Mouse (Mus musculus) midbrain, embryonic 16.5 days (tissue): ENCODE measurements around the gene 2610507B11Rik. TPM values are rescaled to one million over a fixed set of nuclear protein-coding genes. Genes with fewer than 3 reads are reported as not detected.
A peak's percentile ranks its signal among the peaks of the same experiment; 100 is the strongest.
"Not testable (repeated sequence)": the region's sequence is repeated elsewhere in the genome, so short reads cannot be mapped to it uniquely, and the experiment has no call there.

Source experiments
- ATAC-seq: fragments of 200-750 bp; cut with Nextera tagmentation; 2 replicates; pipeline ENCODE4 v1.8.0; 2017; ENCODE audit warnings: moderate TSS enrichment
- H3K27ac ChIP-seq: fragments of 300-500 bp; sonication (generic); 2 replicates; pipeline ENCODE4 v1.5.1; 2014; ENCODE audit warnings: mild to moderate bottlenecking, low read length, mixed read lengths
- H3K27me3 ChIP-seq: fragments of 300-500 bp; sonication (generic); 2 replicates; pipeline ENCODE4 v1.6.1; 2014; ENCODE audit warnings: low read depth, low read length, mixed read lengths; ENCODE audit not compliant: control insufficient read depth, insufficient read depth
- H3K36me3 ChIP-seq: fragments of 300-500 bp; sonication (generic); 2 replicates; pipeline ENCODE4 v1.6.1; 2014; ENCODE audit warnings: mild to moderate bottlenecking, low read length, moderate library complexity, mixed read lengths; ENCODE audit not compliant: control insufficient read depth, insufficient read depth
- H3K4me1 ChIP-seq: fragments of 300-500 bp; sonication (generic); 2 replicates; pipeline ENCODE4 v1.6.1; 2014; ENCODE audit warnings: mild to moderate bottlenecking, low read length, mixed read lengths; ENCODE audit not compliant: control insufficient read depth, insufficient read depth
- H3K4me2 ChIP-seq: fragments of 300-500 bp; sonication (generic); 2 replicates; pipeline ENCODE4 v1.6.1; 2014; ENCODE audit warnings: mild to moderate bottlenecking, low read length, mixed read lengths
- H3K4me3 ChIP-seq: fragments of 300-500 bp; sonication (generic); 2 replicates; pipeline ENCODE4 v1.5.1; 2014; ENCODE audit warnings: low read depth, mild to moderate bottlenecking, low read length, moderate library complexity, mixed read lengths
- H3K9ac ChIP-seq: fragments of 300-500 bp; sonication (generic); 2 replicates; pipeline ENCODE4 v1.6.1; 2014; ENCODE audit warnings: low read depth, low read length, mixed read lengths
- H3K9me3 ChIP-seq: fragments of 300-500 bp; sonication (generic); replicated peaks from 2 replicates; pipeline ENCODE4 v1.6.1; 2014; ENCODE audit warnings: mild to moderate bottlenecking, low read length, mixed read lengths; ENCODE audit not compliant: control insufficient read depth, poor library complexity, severe bottlenecking
- WGBS: fragments of 180-500 bp; shearing (Covaris S2); extraction: QIAGEN DNeasy Blood & Tissue Kit; methylation state at CpG from one replicate; pipeline ENCODE4 v1.1.7; 2014; 5-methylcytosine and 5-hydroxymethylcytosine counted together
- polyA plus RNA-seq: library from polyadenylated mRNA; unstranded; fragments of >200 nt; fragmentation: Nextera tagmentation; extraction: Ambion mirVana; gene quantifications from 2 replicates; pipeline ENCODE4 v1.2.1, GENCODE M21; 2015

Gene 2610507B11Rik
- polyA plus RNA-seq, 1 experiment from 2014 or later, result 50.1 TPM

DNA sequence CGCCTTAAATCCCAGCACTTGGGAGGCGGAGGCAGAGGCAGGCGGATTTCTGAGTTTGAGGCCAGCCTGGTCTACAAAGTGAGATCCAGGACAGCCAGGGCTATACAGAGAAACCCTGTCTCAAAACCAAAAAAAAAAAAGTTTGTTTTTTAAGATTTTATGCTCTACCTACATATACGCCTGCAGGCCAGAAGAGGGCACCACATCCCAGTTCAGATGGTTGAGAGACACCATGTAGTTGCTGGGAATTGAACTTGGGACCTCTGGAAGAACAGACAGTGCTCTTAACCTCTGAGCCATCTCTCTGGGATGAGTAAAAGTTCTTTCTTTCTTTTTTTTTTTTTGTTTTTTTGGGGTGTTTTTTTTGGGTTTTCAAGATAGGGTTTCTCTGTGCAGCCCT, 14.6 kb downstream of the 2610507B11Rik start:
- not testable (repeated sequence) for ATAC-seq, H3K9ac ChIP-seq, H3K27me3 ChIP-seq, H3K4me1 ChIP-seq, H3K9me3 ChIP-seq, H3K4me3 ChIP-seq, H3K27ac ChIP-seq, H3K4me2 ChIP-seq
- WGBS, result 95% methylated on average over 4 of the region's 4 CpGs
- peaks cover 62% of the 10 kb centered on the region for H3K36me3 ChIP-seq

DNA sequence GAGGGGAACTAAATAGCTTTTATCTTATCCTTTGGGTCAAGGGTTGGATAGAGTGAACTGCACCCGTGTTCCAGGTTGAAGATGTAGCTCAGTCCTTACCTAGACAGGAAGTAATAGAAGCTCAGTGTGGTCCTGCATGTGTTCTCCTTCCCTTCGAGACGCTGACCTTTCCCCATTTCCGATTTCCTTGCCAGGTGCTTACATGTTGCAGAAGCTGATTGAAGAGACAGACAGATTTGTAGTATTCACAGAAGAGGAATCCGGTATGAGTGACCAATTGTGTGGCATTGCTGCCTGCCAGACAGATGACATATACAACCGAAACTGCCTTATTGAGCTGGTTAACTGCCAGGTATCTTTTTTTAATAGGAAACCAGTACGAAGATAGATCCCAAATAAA, 17.3 kb downstream of the 2610507B11Rik start:
- H3K36me3 ChIP-seq, result peaks cover 62% of the 10 kb centered on the region
- H3K27me3 ChIP-seq, result no peaks in the 10 kb centered on the region
- no peak overlapping the region for H3K4me2 ChIP-seq
- 93% methylated on average over 7 of the region's 7 CpGs for WGBS
- ATAC-seq, result no peak
- H3K4me1 ChIP-seq, result no peaks in the 10 kb centered on the region
- H3K9me3 ChIP-seq, result no peaks in the 10 kb centered on the region
- H3K4me3 ChIP-seq, result no peak overlapping the region
- no peak overlapping the region for H3K27ac ChIP-seq
- H3K9ac ChIP-seq, result no peak overlapping the region

DNA sequence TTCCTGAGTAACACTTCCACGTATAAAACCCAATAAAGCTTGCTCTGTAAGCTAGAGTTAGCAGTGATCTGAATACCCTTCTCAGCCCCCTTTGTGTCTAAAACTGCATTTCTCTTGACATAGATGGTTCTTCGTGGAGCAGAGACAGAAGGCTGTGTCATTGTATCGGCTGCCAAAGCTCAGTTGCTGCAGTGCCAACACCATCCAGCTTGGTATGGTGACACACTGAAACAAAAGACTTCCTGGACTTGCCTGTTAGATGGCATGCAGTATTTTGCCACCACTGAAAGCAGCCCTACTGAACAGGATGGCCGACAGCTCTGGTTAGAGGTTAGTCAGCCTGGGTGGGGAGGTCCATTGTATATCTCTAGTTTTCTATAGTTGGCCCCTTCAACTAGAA, 18.0 kb downstream of the 2610507B11Rik start:
- H3K4me1 ChIP-seq, result no peaks in the 10 kb centered on the region
- H3K27ac ChIP-seq, result no peak overlapping the region
- no peak for ATAC-seq
- no peaks in the 10 kb centered on the region for H3K27me3 ChIP-seq
- H3K4me3 ChIP-seq, result no peak overlapping the region
- peaks cover 62% of the 10 kb centered on the region for H3K36me3 ChIP-seq
- H3K9me3 ChIP-seq, result no peaks in the 10 kb centered on the region
- no peak overlapping the region for H3K4me2 ChIP-seq
- no peak overlapping the region for H3K9ac ChIP-seq
- 92% methylated on average over 4 of the region's 4 CpGs for WGBS

DNA sequence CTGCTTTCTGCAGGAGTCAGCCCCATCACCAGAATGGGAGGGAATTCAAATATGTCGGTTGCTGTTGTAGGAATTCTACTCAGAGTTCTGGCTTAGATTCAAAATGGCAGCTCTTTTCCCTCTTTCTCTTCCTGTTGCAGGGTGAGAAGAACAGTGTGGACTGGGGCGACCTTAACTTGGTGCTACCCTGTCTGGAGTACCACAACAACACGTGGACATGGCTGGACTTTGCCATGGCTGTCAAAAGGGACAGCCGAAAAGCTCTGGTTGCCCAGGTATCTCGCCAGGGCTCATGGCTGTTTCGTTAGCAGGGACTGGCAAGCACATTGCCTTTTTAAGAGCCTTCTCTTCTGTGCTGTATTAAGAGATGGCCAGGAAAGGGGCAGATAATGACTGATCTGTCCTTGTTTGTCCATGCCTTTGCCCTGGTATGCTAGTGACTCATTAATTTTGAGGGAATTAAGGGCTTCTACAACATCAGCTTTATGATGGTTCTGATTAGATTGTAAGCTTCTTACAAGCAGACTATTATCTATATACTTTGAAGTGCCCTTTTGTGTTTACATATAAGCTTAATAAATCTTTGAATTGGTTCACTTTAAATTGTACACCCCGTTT, 27.7 kb downstream of the 2610507B11Rik start:
- Histone ChIP-seq H3K9ac (no peak overlapping the region), H3K36me3 (peaks cover 52% of the 10 kb centered on the region), H3K27me3 (no peaks in the 10 kb centered on the region), H3K9me3 (no peaks in the 10 kb centered on the region), H3K27ac (no peak overlapping the region), H3K4me2 (no peak overlapping the region), H3K4me3 (no peak overlapping the region), H3K4me1 (no peaks in the 10 kb centered on the region)
- no peak for ATAC-seq
- 90% methylated on average over 7 of the region's 7 CpGs for WGBS

DNA sequence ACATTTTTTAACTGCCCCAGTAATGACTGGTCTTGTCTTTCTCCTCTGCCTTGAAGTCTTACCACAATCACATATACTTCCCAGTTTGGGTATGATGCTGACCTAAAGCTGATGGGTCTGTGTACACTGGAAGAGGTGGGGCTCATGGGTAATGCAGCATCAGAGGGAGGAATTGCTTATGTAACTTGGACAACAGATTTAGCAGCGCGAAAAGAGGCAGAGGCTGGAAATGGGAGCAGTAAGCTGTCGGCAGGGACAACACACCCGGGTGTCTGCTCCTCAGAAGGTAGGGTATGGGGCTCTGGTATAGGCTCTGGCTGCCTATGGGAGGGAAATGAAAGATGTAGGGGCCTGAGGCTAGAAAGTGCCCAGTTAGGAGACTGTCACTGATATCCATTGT, 29.1 kb downstream of the 2610507B11Rik start, which contains the start of gene BC030499:
Gene BC030499 (plus strand): TSS at position 188 of the 400 bp plus-strand sequence.
- Histone ChIP-seq H3K9me3 (no peaks in the 10 kb centered on the region), H3K4me1 (no peaks in the 10 kb centered on the region), H3K4me3 (no peak within 1 kb of the TSS), H3K36me3 (peaks cover 40% of the 10 kb centered on the region), H3K9ac (0 out of 2 replicates have a peak within 1 kb of the TSS, but pooled peaks have one; percentile 6), H3K4me2 (no peak within 1 kb of the TSS), H3K27me3 (no peaks in the 10 kb centered on the region), H3K27ac (no peak within 1 kb of the TSS)
- no peak for ATAC-seq
- WGBS, result 92% methylated on average over 4 of the region's 4 CpGs

DNA sequence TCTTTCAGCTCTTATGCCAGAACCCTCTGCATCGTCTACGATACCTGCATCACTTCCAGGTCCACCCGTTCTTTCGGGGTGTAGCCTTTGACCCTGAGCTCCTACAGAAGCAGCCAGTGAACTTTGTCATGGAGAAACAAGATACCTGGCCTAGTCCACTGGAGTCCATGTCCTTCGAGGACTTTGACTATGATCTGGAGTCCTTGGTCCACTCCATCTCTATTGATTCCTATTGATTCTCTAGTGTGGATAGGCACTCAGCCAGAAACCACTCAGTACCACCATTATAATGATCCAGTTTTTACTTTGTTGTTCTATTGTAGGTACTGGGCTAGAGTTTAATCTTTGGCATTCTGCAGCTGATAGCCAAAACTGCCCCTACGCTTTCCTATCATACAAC, 33.0 kb downstream of the 2610507B11Rik start:
- Histone ChIP-seq H3K36me3 (peaks cover 15% of the 10 kb centered on the region), H3K4me3 (no peak overlapping the region), H3K9me3 (no peaks in the 10 kb centered on the region), H3K4me2 (no peak overlapping the region), H3K27ac (no peak overlapping the region), H3K9ac (no peak overlapping the region), H3K4me1 (no peaks in the 10 kb centered on the region), H3K27me3 (no peaks in the 10 kb centered on the region)
- 96% methylated on average over 6 of the region's 6 CpGs for WGBS
- no peak for ATAC-seq

DNA sequence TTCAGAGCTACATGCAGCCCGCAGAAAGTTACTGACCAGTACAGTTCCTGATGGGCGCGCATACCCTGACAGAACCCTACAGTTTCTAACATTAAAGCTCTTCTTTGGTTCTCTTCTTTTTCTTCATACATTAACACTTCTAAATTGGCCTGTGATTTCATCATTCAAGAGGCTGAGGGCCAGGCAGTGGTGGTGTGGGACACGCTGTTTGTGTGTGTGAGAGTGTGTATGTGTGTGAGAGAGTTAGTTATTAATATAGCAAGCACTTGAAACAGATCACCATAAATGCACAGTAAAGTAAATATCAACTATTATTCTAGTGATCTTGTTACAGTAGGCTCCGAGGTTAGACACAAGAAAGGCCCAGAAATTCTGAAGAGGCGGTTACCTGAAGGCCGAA, 39.4 kb downstream of the 2610507B11Rik start:
- peak overlapping the region; percentile 67 for H3K9ac ChIP-seq
- no peak overlapping the region for H3K27ac ChIP-seq
- H3K9me3 ChIP-seq, result no peaks in the 10 kb centered on the region
- no peaks in the 10 kb centered on the region for H3K36me3 ChIP-seq
- peaks cover 9% of the 10 kb centered on the region for H3K4me1 ChIP-seq
- 73% methylated on average over 7 of the region's 7 CpGs for WGBS
- H3K4me3 ChIP-seq, result peak overlapping the region; percentile 49
- peak overlapping the region; percentile 96 for H3K4me2 ChIP-seq
- no peak for ATAC-seq
- H3K27me3 ChIP-seq, result no peaks in the 10 kb centered on the region

DNA sequence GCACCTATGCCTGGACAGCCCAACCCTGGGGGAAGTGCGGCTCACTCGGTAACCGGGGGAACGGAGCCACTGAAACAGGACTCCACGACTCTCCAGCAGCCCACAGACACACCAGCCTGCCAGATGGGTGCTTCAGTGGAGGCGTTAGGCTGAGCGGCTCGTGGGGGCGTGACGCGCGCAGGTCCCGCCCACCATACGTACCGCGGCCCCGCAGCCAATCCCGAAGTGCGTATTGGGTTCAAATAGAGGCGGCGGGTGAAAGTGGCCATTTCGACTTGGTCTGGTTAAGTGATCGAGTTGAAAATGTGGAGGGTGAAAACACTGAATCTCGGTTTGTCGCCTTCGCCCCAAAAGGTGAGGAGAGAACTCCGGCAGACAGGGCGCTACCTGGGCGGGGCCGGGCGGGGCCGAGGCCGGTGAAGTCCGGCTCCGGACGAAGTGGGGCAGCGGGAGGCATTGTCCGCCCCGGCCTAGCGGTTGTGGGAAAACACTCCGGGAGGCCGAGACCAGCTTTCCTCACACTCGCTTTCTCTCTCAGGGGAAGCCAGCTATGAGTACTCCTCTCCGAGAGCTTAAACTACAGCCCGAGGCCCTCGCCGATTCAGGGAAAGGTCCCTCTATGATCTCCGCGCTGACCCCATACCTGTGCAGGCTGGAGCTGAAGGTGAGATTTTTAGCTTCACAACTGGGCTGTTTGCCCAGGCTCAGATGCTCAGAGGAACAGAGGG, 40.0 kb downstream of the 2610507B11Rik start, which contains the start of gene Spag5:
Gene Spag5 (plus strand): TSS at position 173 of the 728 bp plus-strand sequence.
- peak within 1 kb of the TSS; percentile 49 for H3K4me3 ChIP-seq
- under 1% methylated on average over 49 of the region's 49 CpGs for WGBS
- peaks cover 9% of the 10 kb centered on the region for H3K4me1 ChIP-seq
- no peaks in the 10 kb centered on the region for H3K36me3 ChIP-seq
- peak within 1 kb of the TSS; percentile 96 for H3K4me2 ChIP-seq
- peak; percentile 99 for ATAC-seq
- peak within 1 kb of the TSS; percentile 67 for H3K9ac ChIP-seq
- H3K9me3 ChIP-seq, result no peaks in the 10 kb centered on the region
- H3K27me3 ChIP-seq, result no peaks in the 10 kb centered on the region
- H3K27ac ChIP-seq, result no peak within 1 kb of the TSS

DNA sequence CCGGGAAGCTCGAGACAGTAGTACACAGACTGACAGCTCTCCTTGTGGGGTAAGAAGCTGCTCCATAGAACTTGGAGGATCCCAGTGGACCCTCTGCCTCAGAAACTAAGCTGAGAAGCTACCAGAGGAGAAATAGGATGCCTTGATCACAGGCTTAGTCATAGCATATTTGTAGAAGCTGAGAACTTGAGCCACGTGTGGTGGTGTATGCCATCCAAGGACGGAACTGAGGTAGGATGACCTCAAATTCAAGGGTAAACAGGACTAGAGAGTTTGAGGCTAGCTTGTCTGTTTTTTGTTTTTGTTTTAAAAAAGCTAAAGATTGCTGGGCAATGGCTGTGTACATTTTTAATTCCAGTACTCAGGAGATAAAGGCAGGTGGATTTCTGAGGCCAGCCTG, 43.7 kb downstream of the 2610507B11Rik start:
- Histone ChIP-seq H3K9ac (no peak overlapping the region), H3K4me2 (no peak overlapping the region), H3K36me3 (no peaks in the 10 kb centered on the region), H3K27me3 (no peaks in the 10 kb centered on the region), H3K27ac (no peak overlapping the region), H3K4me3 (no peak overlapping the region), H3K4me1 (peaks cover 9% of the 10 kb centered on the region), H3K9me3 (no peaks in the 10 kb centered on the region)
- no peak for ATAC-seq
- WGBS, result 93% methylated on average over 4 of the region's 4 CpGs
